Mouse (Mus musculus): ENCODE results near the gene Igdcc3.

DNA sequence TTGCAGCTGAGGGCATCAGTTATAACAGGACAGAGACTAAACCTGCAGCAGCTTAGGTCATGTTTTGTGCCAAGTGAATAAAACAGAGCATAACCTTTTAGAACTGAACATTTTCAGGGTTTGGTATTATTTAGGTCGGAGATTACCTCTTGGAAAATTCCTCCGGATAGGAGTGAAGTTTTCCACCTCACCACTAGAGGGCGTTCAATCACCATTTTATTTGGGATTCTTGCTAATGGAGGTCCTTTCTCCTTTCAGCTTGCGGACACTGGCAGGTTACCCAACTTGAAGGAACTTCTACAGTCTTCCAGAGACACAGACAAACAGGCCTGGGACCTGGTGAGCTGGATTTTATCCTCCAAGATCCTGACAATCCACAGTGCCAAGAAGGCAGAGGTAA is 84.8 kb downstream of the Igdcc3 start:
- TF ChIP-seq NRF1 (IDR thresholded peaks at IDR 0.05; ENCODE audit: low read depth, low read length) (no peak), CTCF (conservative IDR thresholded peaks at IDR 0.05 in 1 of 2, IDR thresholded peaks at IDR 0.05 in 1 of 2; ENCODE audit: low read depth in 2 of 2, low read length in 2 of 2) (peak; percentile 76 to 78), USF1 (IDR thresholded peaks at IDR 0.05; ENCODE audit: low read depth, low read length) (no peak), POLR2A (IDR thresholded peaks at IDR 0.05; ENCODE audit: low read depth, low read length) (no peak), GABPA (IDR thresholded peaks at IDR 0.05; ENCODE audit: insufficient replicate concordance, low read depth, low read length) (no peak), E2F4 (IDR thresholded peaks at IDR 0.05; ENCODE audit: insufficient replicate concordance, low read depth, low read length) (no peak), PAX5 (IDR thresholded peaks at IDR 0.05; ENCODE audit: low read length) (no peak), HCFC1 (IDR thresholded peaks at IDR 0.05; ENCODE audit: low read depth, low read length) (no peak), JUN (IDR thresholded peaks at IDR 0.05; ENCODE audit: insufficient read depth, low read depth, low read length) (no peak), USF2 (conservative IDR thresholded peaks at IDR 0.05; ENCODE audit: low read depth, low read length) (no peak), ELF1 (IDR thresholded peaks at IDR 0.05; ENCODE audit: low read depth, low read length) (no peak), EP300 (IDR thresholded peaks at IDR 0.05; ENCODE audit: low read length) (no peak), ETS1 (conservative IDR thresholded peaks at IDR 0.05; ENCODE audit: low read depth, low read length) (no peak), MAFK (IDR thresholded peaks at IDR 0.05; ENCODE audit: insufficient replicate concordance, low read length) (no peak)

Measured in CH12.LX (cell line).